Mouse (Mus musculus) thymus, postnatal 10 days (tissue): Measurements from ENCODE around the gene Trh.

Experiments
- DNase-seq, 2 experiments: peaks; one replicate each; pipeline ENCODE4 v3.0.0; 2021; ENCODE audit warnings: low spot score in 2 of 2

The Trh gene

DNA sequence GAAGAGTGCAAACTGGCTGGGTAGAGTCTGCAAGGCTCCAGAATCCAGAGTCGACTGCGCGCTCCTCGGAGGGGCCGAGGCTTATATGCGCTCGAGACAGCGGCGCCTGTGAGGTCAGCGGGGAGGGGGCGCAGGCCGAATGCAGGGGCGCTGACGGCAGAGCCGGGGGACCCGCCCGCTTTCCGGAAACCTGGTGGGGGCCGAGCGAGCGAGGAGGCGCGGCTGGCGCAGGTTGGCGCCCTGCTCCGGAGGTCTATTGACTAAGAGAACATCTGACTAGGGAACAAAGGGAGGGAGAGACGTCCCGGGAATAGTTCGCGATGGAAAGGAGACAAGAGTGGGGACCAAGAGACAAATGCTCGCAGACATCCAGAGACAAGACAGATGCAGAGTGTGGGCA is at the start of gene Trh:
TSS of gene Trh (minus strand) at position 60 of the 400 bp plus-strand sequence.
- no peak for DNase-seq

DNA sequence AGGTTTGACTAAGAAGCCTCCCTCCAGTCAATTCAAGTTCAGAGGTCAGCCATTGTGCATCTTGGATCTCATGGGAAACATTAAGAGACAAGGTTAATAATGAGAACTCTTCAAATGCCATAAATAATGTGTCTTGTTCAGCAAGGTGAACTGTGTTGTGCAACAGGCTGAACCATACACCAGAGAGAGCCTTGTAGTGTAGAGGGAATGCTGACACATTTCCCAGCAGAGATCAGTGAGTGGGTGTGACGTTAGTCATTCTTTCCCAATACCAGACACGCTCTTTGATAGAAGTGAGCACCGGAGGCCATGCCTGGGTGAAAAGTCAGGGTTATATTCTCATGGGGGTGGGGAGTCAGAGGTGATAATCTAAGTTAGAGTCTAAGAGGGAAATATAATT is 46.4 kb upstream of the Trh start:
- DNase-seq: no peak

GRCm38 (mm10) chr6:92286889-92287288 is 42.4 kb upstream of the Trh start:
- no peak for DNase-seq

DNA sequence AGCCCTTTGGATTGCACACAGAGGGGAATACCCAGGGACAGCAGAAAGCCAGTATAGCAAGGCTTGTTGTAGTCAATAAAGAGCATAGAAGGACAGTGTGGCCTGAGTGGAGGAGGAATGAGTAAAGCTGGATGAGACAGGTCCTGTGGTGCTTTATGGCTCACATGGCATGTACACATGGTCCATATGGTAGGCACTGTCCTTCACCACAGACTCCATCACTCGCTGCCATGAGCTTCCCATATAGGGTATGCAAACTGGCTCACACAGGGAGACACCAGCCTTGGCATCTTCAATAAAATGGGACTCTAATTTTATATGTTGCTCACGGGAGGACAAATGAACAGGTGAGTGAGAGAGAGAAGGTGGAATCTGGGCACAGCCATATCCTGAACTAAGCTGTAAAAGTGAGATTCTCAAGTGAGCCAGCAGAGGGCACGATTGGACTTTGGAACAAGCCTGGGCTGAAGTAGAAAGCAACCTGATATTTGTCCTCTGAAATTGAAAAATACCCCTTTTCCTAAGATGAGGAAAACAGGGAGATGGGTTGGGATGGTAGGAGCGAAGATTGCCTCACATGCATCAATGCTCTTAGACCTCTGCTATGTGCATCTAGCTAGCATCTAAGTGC is 41.9 kb upstream of the Trh start:
- peak in 1 of 2 experiments; percentile 7 for DNase-seq

GRCm38 (mm10) chr6:92285559-92285958 is 41.1 kb upstream of the Trh start:
- no peak for DNase-seq

DNA sequence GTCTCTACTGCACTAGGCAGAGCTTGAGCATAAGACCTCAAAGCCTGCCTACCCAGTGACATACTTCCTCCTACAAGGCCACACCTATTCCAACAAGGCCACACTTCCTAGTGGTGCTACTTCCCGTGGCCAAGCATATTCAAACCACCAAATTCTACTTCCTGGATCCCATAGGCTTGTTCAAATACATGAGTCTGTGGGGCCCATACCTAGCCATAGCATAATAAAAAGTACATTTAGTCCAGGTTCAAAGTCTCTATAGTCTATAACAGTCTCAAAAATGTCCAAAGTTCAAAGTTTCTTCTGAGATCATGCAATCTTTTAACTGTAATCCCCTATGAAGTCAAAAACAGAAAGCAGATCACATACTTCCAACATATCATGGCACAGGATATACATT is 32.7 kb upstream of the Trh start:
- DNase-seq: no peak

GRCm38 (mm10) chr6:92273652-92274322 is 29.3 kb upstream of the Trh start:
- DNase-seq: no peak

- no peak for DNase-seq
Observed at GRCm38 (mm10) chr6:92272601-92273000, 28.2 kb upstream of the Trh start.

GRCm38 (mm10) chr6:92269019-92269418 is 24.6 kb upstream of the Trh start:
- peak in 1 of 2 experiments; percentile 42 for DNase-seq

DNA sequence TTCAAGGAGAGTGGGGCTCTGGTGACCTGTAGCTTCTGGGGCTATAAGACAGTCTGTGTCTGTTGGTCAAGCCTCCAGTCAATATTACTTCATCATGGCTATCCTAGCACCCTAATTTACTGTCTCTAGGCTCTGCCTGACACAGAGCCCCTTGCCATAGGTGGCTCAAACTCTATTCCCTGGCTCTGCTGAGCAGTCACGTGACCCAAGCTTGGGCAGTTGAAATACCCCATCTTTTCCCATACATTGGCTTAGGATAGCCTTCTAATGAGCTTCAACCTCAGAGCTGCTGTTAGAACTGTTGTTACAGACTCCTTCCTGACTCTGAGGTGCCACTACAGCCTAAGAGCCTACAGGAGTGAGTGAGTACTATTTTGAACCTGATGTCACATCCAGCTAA is 23.6 kb upstream of the Trh start:
- DNase-seq: no peak

- DNase-seq: no peak
Observed at GRCm38 (mm10) chr6:92261162-92261843, 16.9 kb upstream of the Trh start.

- no peak for DNase-seq
Observed at GRCm38 (mm10) chr6:92255346-92255745, 10.9 kb upstream of the Trh start.

DNA sequence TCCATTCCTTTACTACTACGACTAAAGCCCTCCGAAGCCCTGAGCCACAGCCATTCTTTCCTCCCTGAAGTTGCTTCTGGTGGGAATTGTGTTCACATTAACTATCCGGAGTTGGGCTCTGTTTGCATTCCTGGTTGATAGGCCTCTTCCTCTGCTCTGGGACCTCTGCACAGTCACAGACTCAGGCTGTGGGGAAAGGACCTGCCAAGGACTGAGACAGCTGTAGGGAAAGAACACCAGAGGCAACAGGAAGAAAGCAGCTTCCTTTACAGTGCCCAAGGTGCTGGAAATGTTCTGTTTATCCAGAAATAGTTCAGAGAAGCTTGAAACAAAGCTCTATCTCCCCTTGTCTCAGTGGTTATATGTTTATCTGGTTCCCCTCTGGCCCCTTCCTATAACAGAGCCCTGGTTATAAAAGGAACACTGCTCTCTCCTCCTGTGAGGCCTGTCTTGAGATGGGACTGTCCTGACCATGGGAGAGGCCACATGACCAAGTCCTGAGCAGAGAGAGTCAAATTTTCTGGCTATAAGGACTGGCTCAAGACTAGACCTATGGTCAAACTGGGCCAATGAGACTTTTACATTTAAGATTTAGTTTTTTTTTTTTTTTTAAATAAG is 8.9 kb upstream of the Trh start:
- no peak for DNase-seq

DNA sequence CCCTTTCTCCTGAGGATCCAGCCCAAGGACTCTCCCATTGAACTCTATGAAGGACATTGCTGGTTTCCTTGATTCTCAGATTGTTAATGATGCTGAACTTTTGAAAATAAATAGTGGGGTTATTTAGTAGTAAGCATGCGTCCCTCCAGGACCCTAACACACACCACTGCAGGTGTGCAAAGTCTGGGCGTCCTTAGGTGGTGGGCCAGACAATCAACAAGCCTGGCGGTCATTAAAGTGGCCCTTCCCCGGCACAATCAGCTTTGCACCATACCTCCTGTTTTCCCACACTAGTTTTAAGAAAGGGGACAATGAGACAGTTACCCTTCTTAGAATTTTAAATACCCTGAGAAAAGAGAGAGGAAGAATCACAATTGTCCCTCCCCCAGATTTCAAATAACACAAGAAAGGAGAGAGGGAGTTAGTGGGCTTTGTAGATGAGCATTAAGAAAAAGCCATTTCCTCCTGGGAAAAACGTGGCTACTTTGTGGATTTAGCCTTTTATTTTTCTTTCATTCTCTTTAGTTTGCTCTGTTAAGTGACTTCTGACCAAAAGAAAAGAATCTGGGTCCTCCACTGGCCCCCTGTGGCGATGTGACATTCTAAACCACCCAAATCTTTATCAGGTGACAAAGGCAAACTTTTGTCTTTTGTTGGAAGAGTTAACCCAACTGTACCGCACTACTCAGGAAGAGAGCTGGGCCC is 2.9 kb upstream of the Trh start:
- no peak for DNase-seq

DNA sequence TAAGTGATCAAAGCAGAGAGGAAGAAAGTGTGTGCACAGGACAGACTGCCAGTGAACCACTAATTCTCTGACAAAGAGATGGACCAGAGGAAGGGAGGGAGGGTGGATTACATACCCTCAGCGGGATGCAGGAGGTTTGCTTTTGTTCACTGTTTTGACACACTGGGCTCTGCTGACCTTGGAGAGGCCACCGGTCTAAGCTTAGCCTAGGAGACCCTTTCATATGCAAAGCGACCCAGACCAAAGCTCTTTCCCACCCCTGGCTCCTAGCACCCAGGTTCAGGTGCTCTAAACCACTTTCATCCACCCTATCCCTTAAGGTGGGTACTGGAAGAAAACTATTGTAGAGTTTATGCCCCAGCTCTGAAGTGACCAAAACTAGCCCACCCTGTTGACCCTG is 1.9 kb upstream of the Trh start:
- DNase-seq: no peak

DNA sequence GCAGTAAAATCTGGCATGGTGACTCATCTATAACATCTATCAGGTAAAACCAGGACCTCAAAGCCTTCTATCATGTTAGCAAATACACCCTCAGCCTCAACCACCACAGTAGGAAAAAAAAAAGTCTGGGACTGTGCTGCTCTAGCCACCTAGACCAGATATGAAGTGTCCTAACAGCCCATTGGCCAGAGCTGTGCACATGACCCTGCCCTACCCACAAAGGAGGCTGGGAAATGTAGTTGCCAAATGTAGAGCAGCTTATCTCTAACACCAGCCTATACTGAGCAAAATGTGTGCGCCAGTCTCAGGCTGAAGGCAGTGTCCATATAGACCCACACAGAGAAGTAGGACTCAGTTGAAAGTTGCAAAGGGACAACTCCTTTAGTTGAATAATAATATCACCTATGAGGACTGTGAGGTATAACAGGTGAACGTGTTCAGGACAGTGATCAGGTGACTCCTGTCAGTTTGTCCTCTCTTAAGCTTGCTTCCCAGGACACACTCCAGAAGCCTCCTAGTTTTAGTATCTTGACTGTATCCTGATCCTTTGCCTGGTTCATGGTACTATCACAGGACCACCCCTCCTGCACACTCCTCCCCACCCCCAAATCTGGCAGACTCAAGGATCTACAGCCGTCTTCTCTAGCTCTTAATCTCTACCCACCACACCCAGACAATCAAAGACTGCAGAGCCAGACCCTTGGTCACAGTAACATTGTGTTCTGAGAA is 3.1 kb downstream of the Trh start:
- DNase-seq: peak; percentile 11 to 40

GRCm38 (mm10) chr6:92235036-92235435 is 9.4 kb downstream of the Trh start:
- no peak for DNase-seq

- DNase-seq: no peak
Observed at GRCm38 (mm10) chr6:92231762-92232161, 12.7 kb downstream of the Trh start.

DNA sequence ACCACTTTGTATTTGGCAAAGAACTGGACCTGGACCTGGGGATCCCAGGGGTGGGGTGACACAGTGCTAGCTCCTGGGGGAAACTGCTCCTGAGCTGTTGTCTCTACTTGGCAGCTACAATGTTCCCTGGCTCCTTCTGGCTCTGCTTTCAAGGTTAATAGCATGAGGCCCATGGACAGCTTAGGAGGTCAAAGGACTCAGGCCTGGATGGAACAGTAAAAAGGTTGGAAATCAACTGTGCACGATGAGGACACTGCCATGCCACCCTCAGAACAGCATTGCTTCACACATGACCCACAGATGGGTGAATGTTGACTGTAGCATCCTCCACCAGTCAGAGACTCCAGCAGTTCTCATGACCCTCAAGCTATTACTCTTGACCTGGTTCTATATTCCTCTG is 13.1 kb downstream of the Trh start:
- DNase-seq: no peak

- no peak for DNase-seq
Observed at GRCm38 (mm10) chr6:92229586-92229985, 14.9 kb downstream of the Trh start.

DNA sequence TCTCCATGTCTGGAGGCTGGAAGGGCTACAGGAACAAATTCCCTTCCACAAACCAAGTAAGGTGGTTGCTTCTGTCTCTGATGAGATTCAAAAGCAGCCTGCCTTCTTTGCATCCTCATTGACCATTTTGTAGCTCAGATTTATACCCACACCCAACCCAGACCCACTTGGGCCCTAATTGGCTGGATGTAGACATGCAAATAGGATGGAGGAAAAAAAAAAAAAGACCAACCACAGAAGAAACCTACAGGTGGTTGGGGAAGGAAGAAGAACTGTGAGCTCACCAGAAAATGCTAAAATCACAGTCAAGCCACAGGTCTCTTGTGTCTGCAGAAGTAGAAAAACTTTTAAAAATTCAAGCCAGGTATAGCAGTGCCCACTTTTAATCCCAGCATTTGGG is 15.3 kb downstream of the Trh start:
- DNase-seq: no peak
